Mouse (Mus musculus) bone marrow, adult 2 months (tissue): ENCODE measurements around the gene Hoxc6.

Source experiments
- CTCF ChIP-seq: fragments of 200-500 bp; IDR thresholded peaks from 2 replicates; pipeline ENCODE4 v1.5.1; 2011; ENCODE audit warnings: low read length, control low read depth; ENCODE audit not compliant: control insufficient read depth, insufficient read depth
- POLR2A ChIP-seq: fragments of 200-500 bp; IDR thresholded peaks from 2 replicates; pipeline ENCODE4 v1.6.1; 2011; ENCODE audit warnings: low read depth, mild to moderate bottlenecking, control low read depth, low read length, borderline replicate concordance; ENCODE audit not compliant: control insufficient read depth

DNA sequence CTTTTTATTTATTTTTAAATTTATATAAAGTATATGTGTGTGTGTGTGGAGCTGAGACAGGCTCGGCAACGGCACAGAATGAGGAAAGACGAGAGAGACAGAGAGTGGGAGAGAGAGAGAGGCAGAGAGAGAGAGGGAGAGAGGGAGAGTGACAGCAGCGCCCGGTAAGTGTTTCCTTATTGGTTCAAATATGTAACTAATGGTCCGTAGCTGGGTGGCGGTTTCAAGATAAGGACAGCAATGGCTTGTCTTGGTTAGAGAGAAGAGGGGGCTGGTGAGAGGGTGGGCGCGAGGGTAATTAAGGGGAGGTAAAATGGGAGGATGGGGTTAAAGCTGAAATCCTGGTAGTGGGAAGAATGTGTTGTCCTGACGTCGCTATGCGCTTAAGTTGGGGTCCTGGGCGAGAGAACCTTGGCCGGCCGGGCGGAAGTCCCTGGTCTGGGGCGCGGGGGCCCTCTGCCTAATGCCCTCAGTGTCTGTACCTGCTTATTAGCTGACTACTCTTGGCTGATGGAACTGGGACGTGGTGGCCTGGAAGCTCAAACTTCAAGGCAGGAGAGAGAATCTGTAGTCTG, 638 bp downstream of the Hoxc6 start:
- no peak for TF ChIP-seq CTCF
- TF ChIP-seq POLR2A, result no peak
